Mouse (Mus musculus) lung, postnatal 4 days (tissue): Measurements from ENCODE around the gene Acvr1b.

ENCODE experiments used
- DNase-seq, 2 experiments: peaks; one replicate each; pipeline ENCODE4 v3.0.0; 2021

The Acvr1b gene

DNA sequence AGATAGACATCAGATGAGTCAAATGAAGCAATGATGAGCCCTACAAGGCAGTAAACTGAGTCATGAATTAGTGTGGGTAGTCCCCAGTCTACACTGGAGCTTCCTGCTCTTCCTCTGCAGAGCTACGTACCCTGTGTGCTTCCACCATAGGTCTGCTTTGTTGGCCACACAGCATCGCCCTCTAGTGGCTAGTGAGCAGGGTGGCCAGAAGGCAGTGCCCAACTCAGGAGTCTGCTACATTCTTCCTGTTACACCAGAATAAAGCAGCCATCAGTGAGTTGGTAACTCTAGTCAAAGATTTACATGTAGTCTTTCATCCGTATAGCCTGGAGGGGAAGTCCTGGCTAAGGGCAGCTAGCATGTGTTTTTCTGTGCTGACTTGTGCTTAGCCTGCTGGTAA, 24.4 kb downstream of the Acvr1b start:
- peak; percentile 79 to 85 for DNase-seq

- DNase-seq = no peak
Observed at GRCm38 (mm10) chr15:101198850-101199249, 25.0 kb downstream of the Acvr1b start.

DNA sequence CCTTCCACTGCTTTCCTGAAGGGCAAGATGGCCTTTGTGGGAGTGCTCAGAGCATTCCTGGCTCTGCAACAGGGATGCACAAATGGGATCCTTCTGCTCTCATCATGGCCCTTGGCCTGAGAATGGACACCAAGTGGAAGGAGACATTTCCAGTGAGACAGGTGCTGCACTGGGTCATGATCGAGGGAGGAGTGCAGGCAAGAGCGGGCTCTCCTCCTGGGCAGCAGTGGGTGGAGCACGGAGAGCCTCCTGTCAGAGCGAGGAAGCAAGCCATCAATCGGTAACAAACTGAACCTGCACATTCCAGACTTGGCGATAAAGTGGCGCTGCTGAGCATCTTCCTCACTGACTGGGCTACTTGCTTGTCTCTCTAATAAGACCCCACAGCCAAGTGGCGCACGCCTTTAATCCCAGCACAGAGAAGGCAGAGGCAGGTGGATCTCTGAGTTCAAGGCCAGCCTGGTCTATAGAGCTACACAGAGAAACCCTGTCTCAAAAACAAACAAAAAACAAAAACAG, 27.0 kb downstream of the Acvr1b start:
- no peak for DNase-seq

DNA sequence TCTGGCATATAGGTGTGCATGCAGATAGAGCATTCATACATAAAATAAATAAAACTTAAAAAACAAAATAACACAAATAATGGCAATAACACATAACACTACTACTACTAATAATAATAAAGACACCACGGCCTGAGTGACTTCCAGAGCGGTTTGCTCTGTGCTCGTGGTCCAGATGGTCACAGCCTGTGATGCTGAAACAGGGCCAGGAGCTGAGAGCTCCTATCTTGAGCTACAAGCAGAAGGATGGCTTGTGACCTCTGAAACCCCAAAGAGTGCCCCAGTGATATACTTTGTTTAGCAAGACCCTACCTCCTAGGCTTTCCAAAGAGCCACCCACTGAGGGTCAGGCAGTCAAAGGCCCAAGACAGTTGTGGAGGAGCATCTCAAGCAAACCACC, 27.5 kb downstream of the Acvr1b start:
- no peak for DNase-seq

GRCm38 (mm10) chr15:101203673-101204072, 29.8 kb downstream of the Acvr1b start:
- no peak for DNase-seq

GRCm38 (mm10) chr15:101204781-101205180, 30.9 kb downstream of the Acvr1b start:
- DNase-seq = no peak

- DNase-seq = peak in 1 of 2 experiments; percentile 65
Observed at GRCm38 (mm10) chr15:101210228-101210627, 36.4 kb downstream of the Acvr1b start.

GRCm38 (mm10) chr15:101210998-101211613, 37.2 kb downstream of the Acvr1b start:
- no peak for DNase-seq

DNA sequence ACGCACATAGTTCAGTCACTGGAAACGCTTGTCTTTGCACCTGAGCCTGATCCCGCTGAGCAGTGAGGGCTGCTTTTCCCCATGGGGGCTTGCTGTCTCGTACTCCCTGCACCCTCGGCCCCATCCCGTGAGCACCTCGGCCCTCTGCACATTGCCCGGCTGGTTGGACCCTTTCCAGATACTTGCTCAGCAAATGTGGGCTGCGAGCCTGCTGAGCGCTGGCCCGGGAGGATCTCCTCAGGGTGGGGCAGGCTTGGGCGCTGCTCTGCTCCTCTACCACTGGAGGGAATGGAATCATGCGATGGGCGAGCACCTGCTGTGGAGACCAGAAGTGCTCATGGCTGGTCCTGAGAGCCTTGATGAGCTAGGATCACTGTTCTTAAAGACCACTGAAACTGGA, 38.6 kb downstream of the Acvr1b start:
- peak in 1 of 2 experiments; percentile 46 for DNase-seq

DNA sequence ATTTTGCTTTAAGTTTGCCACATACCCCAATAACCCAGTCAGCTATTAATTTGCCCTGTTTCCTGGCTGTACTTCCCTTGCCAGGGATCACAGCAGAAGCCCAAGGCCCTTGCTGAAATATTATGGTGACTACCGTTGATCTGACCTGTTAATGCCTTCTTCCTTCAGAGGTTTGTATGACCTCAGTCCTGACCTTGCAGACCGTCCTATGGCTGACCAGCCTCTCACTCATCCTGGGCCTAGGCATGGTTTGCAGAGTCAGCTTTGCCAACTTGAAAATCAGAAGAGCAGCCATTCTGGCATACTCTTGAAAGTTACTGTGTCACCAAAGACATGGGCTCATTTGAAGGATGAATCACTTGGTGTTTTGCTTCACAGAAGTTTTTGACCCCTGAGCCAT, 41.3 kb downstream of the Acvr1b start:
- no peak for DNase-seq

GRCm38 (mm10) chr15:101216036-101216435, 42.2 kb downstream of the Acvr1b start:
- no peak for DNase-seq

DNA sequence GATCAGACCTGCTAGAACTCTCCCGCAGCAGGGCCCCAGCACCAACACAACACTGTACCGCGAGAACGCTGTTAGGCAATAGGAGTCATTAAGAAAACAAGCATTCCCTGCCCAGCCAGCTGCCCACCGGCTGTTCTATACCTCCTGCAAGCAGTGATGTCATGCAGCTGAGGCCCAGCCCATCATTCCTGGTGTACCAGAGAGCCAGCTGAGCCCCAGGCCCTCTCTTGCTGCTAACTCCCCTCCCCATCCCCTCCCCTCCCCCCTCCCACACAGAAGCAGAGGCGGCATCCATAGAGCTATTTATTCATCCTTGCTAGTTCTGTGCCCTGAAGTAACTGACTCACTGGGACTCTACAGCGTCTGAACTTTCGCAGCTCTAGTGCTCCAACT, 47.0 kb downstream of the Acvr1b start:
- DNase-seq = peak in 1 of 2 experiments; percentile 76

GRCm38 (mm10) chr15:101221298-101222104, 47.6 kb downstream of the Acvr1b start:
- DNase-seq = peak; percentile 91 to 93

DNA sequence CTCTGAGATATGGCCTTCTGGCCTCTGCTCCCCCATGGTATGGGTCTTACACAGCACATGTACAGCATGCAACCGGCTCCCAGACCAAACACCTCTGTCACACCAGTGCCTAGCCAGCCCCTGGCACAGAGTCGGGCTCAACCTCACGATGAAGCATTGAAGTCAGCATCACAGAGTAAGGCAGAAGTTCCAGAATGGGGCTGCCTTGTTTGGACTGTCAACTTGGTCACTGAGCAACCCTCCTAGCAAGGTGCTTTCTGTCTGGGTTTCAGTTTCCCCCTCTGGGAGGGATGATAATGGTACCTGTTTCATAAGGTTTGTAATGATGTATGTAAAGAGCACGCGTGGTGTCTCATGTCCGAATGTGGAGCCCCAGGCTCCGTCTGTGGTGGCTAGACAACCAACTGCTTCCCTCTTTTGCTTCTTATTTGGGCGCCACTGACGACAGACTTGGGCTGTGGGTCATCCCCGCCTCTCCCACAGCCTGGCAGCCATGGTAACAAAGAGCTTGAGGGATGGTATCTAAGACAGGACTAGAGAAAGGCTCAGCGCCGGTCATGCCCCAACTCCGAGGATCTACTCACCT, 49.1 kb downstream of the Acvr1b start:
- DNase-seq = no peak

- DNase-seq = no peak
Observed at GRCm38 (mm10) chr15:101223596-101223995, 49.7 kb downstream of the Acvr1b start.

DNA sequence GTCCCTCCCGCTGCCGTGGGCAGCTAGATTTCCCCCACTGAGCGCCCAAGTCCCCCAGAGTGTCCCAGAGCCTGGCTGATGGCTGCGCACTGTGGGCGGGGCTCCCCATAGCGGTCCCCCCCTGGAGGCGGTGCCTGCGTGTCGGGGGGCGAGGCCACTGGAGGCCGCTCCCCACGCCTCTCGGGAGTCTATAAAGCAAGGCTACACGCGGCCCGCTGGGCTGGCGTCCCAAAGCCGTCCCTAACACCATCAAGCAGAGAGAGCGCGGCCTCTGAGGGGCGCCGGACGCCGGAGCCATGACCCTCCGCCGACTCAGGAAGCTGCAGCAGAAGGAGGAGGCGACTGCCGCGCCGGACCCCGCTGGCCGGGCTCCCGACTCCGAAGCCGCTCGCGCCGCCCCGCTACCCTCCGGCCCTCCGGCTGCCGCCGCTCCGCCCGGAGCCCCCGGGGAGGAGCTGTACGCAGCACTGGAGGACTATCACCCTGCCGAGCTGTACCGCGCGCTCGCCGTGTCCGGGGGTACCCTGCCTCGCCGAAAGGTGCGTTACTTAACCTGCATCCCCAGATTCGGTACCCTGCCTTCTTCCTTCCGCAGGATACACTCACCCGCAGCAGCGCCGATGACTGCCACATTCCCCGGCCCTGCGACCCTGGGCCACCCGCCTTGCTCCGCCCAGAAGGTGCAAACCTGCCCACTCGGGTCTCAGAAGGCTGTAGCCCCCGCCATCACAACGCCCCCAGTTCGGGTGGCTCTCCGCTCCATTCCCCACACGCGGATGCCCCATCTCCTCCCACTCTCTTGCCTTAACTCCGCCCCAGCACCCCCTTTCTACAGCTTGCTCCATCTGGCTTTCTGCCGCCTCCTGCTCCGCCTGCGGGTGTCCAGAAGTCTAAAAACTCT, 50.4 kb downstream of the Acvr1b start, which contains the start of gene Grasp:
Gene Grasp (plus strand): TSS at position 183 of the 901 bp plus-strand sequence.
- peak; percentile 95 to 96 for DNase-seq

DNA sequence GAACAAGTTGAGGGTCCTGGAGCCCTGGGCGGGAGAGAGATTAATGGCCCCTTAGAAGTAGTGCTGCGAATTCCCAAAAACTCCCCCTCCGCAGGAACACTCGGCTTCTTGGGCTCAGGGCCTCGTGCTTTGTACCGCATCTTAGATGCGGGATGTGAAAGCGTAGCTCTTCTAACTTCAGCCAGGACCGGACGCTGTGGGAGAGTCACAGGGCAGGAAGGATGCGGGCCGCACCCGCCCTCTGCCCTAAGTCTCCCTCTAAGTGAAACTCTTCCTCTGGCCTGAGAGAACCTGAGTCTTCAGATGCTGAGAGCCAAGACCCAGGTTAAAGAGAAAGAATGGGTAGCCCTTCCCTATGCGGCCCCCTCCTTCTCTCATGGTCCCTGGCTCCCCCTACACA, 51.1 kb downstream of the Acvr1b start:
- peak; percentile 57 to 62 for DNase-seq

- DNase-seq = peak; percentile 85 to 94
Observed at GRCm38 (mm10) chr15:101227971-101228370, 54.1 kb downstream of the Acvr1b start.

DNA sequence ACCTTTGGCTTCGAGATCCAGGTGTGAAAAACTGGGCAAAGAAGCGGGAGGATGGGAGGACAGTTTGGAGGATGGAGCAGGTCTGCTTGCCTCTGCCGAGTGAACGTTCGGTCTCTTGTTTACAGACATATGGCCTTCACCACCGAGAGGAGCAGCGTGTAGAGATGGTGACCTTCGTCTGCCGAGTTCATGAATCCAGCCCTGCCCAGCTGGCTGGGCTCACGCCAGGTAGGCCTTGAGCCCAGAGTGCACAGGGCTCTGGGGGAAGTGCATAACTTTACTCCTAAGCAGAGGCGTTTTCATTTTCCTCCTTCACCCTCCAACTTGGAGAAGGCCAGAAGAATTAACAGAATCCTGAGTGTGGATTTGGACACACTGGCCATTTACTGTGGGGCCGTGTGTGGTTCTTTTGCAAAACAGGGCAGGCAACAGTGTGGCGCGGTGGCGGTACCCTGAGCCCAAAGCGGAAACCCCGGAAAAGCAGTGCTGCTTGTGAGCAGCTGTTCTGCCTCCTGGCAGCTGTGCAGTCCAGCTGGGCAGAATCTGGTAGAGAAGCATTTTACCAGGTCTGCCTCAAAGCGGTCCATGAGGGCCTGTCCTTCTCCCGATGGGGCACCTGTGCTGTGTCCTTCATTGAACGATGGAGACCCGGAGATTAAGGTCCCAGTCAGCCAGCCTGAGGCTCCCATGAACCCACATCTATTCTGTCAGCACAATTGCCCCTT, 55.2 kb downstream of the Acvr1b start:
- peak in 1 of 2 experiments; percentile 45 for DNase-seq

DNA sequence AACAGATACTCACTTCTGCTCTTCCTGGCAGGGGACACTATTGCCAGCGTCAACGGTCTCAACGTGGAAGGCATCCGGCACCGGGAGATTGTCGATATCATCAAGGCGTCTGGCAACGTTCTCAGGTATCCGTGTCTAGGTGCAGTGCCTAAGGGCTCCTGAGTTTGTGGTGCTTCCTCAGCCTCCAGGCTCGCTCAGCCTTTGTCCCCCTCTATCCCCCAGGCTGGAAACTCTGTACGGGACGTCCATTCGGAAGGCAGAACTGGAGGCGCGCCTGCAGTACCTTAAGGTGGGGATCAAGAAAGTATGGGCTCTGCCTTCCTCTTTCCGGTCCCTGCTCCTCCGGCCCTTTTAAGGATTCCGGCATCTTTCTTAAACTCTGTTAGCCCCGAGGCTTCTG, 56.6 kb downstream of the Acvr1b start:
- DNase-seq = no peak

- DNase-seq = peak in 1 of 2 experiments; percentile 64
Observed at GRCm38 (mm10) chr15:101230995-101231647, 57.3 kb downstream of the Acvr1b start.
